Mouse (Mus musculus) right cerebral cortex, postnatal 10 days (tissue): ENCODE results near the gene Crisp3.
"Not testable (repeated sequence)": the region's sequence is repeated elsewhere in the genome, so short reads cannot be mapped to it uniquely, and the experiment has no call there.

Experiments
- DNase-seq, 2 experiments: peaks; one replicate each; pipeline ENCODE4 v3.0.0; 2021; ENCODE audit warnings: low spot score in 2 of 2

The Crisp3 gene

GRCm38 (mm10) chr17:40242135-40242534 is at the start of gene Crisp3:
Gene Crisp3, minus strand, starts transcription at chr17:40242288.
- no peak for DNase-seq

DNA sequence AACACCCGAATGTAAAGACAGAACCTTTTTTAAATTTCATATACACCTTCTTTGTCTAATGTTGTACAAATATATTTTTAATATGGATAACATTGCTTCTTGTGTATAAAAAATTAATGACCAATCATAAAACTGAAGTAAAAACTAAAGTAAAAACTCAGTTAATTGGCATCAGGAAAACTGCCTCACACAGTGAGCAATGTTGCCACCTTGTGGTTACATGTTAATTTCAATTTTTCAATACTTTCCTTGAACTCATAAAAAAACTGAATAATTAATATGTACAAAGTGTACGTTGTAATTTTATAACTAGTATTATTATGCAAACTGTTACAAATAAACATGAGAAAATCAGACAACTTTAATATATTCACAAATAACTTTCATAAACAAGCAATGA is 43.3 kb upstream of the Crisp3 start:
- no peak for DNase-seq

DNA sequence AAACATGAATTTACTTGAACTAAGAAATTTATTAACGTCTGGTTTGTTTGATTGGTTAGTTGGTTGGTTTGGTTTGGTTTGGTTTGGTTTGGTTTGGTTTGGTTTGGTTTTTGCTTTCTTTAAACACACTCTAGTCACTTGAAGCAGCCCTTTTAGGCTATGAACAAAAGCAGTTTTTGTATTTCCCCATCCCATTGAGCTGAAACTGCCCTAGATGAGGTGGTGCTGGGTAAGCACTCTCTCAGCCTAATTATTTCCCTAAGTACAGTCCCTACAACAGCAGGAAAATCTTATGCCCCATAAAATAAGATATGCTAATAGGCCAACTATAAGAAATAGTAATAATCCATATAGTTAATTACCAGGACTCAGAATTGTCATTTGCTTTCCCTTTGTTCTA is 33.4 kb upstream of the Crisp3 start:
- no peak for DNase-seq

- no peak for DNase-seq
Measured at GRCm38 (mm10) chr17:40274906-40275470, 32.9 kb upstream of the Crisp3 start.

- DNase-seq, result no peak
Measured at GRCm38 (mm10) chr17:40252487-40252886, 10.4 kb upstream of the Crisp3 start.

GRCm38 (mm10) chr17:40208540-40208939 is 33.5 kb downstream of the Crisp3 start, which contains the start of gene Pgk2:
Gene Pgk2, minus strand, starts transcription at chr17:40208640.
- DNase-seq, result no peak

DNA sequence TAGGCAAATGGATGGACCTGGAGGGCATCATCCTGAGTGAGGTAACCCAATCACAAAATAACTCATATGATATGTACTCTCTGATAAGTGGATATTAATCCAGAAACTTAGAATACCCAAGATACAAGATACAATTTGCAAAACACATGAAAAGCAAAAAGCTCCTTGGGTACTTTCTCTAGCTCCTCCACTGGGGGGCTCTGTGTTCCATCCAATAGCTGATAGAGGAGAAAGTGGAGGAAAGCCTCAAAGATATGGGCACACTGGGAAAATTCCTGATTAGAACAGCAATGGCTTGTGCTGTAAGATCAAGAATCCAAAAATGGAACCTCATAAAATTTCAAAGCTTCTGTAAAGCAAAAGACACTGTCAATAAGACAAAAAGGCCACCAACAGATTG is 40.3 kb downstream of the Crisp3 start:
- not testable (repeated sequence) for DNase-seq

DNA sequence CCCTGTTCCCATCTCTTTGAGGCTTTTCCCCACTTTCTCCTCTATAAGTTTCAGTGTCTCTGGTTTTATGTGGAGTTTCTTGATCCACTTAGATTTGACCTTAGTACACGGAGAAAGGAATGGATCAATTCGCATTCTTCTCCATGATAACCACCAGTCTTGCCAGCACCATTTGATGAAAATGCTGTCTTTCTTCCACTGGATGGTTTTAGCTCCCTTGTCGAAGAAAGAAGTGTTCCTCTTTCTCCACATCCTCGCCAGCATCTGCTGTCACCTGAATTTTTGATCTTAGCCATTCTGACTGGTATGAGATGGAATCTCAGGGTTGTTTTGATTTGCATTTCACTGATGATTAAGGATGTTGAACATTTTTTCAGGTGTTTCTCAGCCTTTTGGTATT is 51.9 kb downstream of the Crisp3 start:
- not testable (repeated sequence) for DNase-seq
